Mouse (Mus musculus): ENCODE measurements at regions not wholly inside any gene's neighbourhood (a gene's known extent, or its start where the extent isn't known, plus 50 kb on each side); places are given as distances from the start of the nearest gene placed in this dataset.

- Histone ChIP-seq H3K4me1 (ENCODE audit: control insufficient read depth, insufficient read depth, low read length) (no peaks in the 10 kb centered on the region), H3K27ac (ENCODE audit: control insufficient read depth, insufficient read depth, low read depth, low read length, poor library complexity) (no peak overlapping the region), H3K4me3 (replicated peaks; ENCODE audit: control insufficient read depth, low read depth, low read length) (no peak overlapping the region)
- TF ChIP-seq POLR2A (IDR thresholded peaks at IDR 0.05; ENCODE audit: borderline replicate concordance, control insufficient read depth, low read depth, low read length) (no peak), CTCF (IDR thresholded peaks at IDR 0.05; ENCODE audit: control insufficient read depth, insufficient read depth, low read length) (no peak)
These were observed 203.7 kb upstream of the Gm10131 start for GRCm38 (mm10) chr8:34315233-34315632.

- no peaks in the 10 kb centered on the region; the same call in 1 of the 2 replicates for H3K4me1 ChIP-seq (ENCODE audit: control insufficient read depth, insufficient read depth, low read length)
- 55% methylated on average over 7 of the region's 7 CpGs for WGBS
- H3K4me3 ChIP-seq (replicated peaks; ENCODE audit: control insufficient read depth, low read depth, low read length) = no peak overlapping the region
- no peak overlapping the region for H3K27ac ChIP-seq (ENCODE audit: control insufficient read depth, insufficient read depth, low read depth, low read length, poor library complexity)
- TF ChIP-seq POLR2A (IDR thresholded peaks at IDR 0.05; ENCODE audit: borderline replicate concordance, control insufficient read depth, low read depth, low read length) (no peak), CTCF (IDR thresholded peaks at IDR 0.05; ENCODE audit: control insufficient read depth, insufficient read depth, low read length) (no peak)
These were observed 194.3 kb upstream of the Gm10131 start for GRCm38 (mm10) chr8:34305542-34306485.

DNA sequence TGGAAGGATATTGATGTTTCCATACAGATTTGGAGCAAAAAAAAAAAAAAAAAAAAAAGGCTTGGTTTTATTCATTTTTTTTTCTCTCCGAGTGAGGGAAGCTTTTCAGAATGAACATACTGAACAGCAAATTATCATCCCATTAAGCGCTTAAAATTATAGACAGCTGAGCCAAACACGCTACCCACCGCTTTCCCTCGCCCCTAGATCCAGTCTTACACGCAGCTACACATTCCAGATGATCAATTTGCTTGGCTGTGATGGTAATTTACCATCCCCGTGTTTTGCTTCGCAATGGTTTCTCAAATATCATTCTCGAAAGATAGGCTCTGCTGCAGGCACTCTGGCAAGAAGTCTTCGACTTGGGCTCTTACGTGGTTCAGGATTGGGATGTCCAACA, 192.3 kb upstream of the Gm10131 start:
- TF ChIP-seq POLR2A (IDR thresholded peaks at IDR 0.05; ENCODE audit: borderline replicate concordance, control insufficient read depth, low read depth, low read length) = no peak
- TF ChIP-seq CTCF (IDR thresholded peaks at IDR 0.05; ENCODE audit: control insufficient read depth, insufficient read depth, low read length) = no peak
- WGBS = 84% methylated on average over 11 of the region's 11 CpGs
- no peak overlapping the region for H3K4me3 ChIP-seq (replicated peaks; ENCODE audit: control insufficient read depth, low read depth, low read length)
- H3K4me1 ChIP-seq (ENCODE audit: control insufficient read depth, insufficient read depth, low read length) = no peaks in the 10 kb centered on the region; the same call in 1 of the 2 replicates
- H3K27ac ChIP-seq (ENCODE audit: control insufficient read depth, insufficient read depth, low read depth, low read length, poor library complexity) = no peak overlapping the region

DNA sequence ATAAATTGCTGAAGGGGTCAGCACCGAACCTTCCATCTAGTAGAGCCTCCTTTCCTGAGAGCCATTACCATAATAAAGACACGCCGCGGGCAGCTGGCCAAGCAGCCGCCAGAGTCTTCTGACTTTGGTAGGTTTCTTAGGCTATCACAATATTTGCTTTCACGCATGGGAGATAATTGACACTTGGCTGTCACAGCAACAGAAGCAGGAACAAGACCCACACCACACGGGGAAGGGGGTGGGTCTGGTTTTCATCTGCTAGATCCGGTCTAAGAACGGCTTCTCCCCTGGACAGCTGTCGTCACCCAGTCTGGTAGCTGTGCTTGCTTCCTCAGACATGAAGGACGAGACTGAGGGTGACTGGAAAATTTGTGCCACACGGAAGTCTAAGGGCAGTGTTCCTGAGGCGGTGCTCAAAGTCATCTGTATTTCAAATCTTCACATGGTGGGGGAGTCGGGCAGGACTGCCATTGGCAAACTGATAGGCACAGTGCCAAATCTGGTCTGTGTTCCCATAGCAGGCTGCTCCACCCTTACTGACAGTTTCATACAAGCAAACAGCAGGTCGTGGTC, 188.9 kb upstream of the Gm10131 start:
- TF ChIP-seq CTCF (IDR thresholded peaks at IDR 0.05; ENCODE audit: control insufficient read depth, insufficient read depth, low read length) = no peak
- no peak for TF ChIP-seq POLR2A (IDR thresholded peaks at IDR 0.05; ENCODE audit: borderline replicate concordance, control insufficient read depth, low read depth, low read length)
- H3K4me3 ChIP-seq (replicated peaks; ENCODE audit: control insufficient read depth, low read depth, low read length) = no peak overlapping the region
- no peaks in the 10 kb centered on the region for H3K4me1 ChIP-seq (ENCODE audit: control insufficient read depth, insufficient read depth, low read length)
- WGBS = 64% methylated on average over 15 of the region's 15 CpGs
- no peak overlapping the region for H3K27ac ChIP-seq (ENCODE audit: control insufficient read depth, insufficient read depth, low read depth, low read length, poor library complexity)

DNA sequence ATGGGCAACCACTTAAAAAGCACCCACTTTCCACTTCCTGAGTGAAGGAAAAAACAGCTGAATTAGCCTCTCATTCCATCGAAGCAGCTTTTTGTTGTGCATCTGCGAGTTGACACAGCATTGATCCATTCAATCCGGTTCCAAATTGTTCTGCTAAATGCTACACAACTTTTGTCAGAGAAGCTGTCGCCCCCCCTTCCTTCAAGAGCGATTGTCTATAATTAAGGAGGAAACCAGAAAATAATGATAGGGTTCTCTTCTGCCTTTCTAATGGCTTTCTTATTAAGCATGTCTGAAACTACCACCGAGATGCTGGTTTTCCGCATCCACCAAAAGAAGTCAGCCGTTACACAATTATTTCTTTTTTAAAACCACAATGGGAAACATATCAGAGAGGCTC, 183.2 kb upstream of the Gm10131 start:
- WGBS = 84% methylated on average over 8 of the region's 8 CpGs

DNA sequence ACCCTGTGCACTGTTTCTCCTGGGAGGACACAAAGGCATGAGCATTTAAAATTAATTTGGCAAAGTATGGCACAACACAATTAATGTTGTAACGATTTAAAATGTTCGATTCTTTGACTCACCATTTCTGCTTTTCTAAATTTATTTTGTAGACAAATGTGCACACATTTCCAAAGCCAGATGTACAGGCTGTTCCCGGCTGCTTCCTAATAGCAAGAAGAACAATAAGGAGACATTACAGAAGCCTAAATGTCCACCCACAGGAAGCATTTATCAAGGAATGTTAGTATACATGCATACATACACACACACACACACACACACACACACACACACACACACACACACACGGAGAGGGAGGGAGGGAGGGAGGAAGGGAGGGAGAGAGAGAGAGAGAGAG, 179.1 kb upstream of the Gm10131 start:
- WGBS = 71% methylated on average over 3 of the region's 4 CpGs
- TF ChIP-seq POLR2A (IDR thresholded peaks at IDR 0.05; ENCODE audit: borderline replicate concordance, control insufficient read depth, low read depth, low read length) (no peak), CTCF (IDR thresholded peaks at IDR 0.05; ENCODE audit: control insufficient read depth, insufficient read depth, low read length) (no peak)
- H3K27ac ChIP-seq (ENCODE audit: control insufficient read depth, insufficient read depth, low read depth, low read length, poor library complexity) = no peak overlapping the region
- H3K4me1 ChIP-seq (ENCODE audit: control insufficient read depth, insufficient read depth, low read length) = no peaks in the 10 kb centered on the region
- H3K4me3 ChIP-seq (replicated peaks; ENCODE audit: control insufficient read depth, low read depth, low read length) = no peak overlapping the region

More for the DNA sequence above, 183.2 kb upstream of the Gm10131 start:
- no peak overlapping the region for H3K4me3 ChIP-seq (replicated peaks; ENCODE audit: control insufficient read depth, low read depth, low read length)
- no peaks in the 10 kb centered on the region for H3K4me1 ChIP-seq (ENCODE audit: control insufficient read depth, insufficient read depth, low read length)
- no peak overlapping the region for H3K27ac ChIP-seq (ENCODE audit: control insufficient read depth, insufficient read depth, low read depth, low read length, poor library complexity)
- TF ChIP-seq POLR2A (IDR thresholded peaks at IDR 0.05; ENCODE audit: borderline replicate concordance, control insufficient read depth, low read depth, low read length) (no peak), CTCF (IDR thresholded peaks at IDR 0.05; ENCODE audit: control insufficient read depth, insufficient read depth, low read length) (no peak)

DNA sequence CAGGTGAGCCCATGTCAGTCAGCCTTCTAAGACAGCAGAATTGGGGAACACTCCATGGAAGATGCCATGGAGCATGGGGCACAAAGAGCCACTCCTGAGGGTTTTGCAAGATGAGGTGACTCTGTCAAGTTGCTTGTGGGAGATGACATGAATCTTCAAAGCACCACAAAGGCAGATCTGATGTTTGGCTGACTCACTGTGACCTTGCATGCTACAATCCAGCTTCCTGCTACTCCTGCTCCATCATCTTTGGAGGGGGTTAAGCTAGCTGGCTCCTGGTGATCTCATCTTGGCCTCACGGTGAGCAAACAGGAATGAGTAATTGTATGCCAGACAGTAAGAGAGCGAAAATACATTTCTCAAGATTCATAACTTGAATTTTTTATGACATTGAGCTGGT, 176.3 kb upstream of the Gm10131 start:
- TF ChIP-seq CTCF (IDR thresholded peaks at IDR 0.05; ENCODE audit: control insufficient read depth, insufficient read depth, low read length) (no peak), POLR2A (IDR thresholded peaks at IDR 0.05; ENCODE audit: borderline replicate concordance, control insufficient read depth, low read depth, low read length) (no peak)
- Histone ChIP-seq H3K4me1 (ENCODE audit: control insufficient read depth, insufficient read depth, low read length) (no peaks in the 10 kb centered on the region), H3K27ac (ENCODE audit: control insufficient read depth, insufficient read depth, low read depth, low read length, poor library complexity) (no peak overlapping the region), H3K4me3 (replicated peaks; ENCODE audit: control insufficient read depth, low read depth, low read length) (no peak overlapping the region)
- 78% methylated on average over 2 of the region's 2 CpGs for WGBS

GRCm38 (mm10) chr8:34284576-34284975, 173.0 kb upstream of the Gm10131 start:
- TF ChIP-seq CTCF (IDR thresholded peaks at IDR 0.05; ENCODE audit: control insufficient read depth, insufficient read depth, low read length) = no peak
- no peak for TF ChIP-seq POLR2A (IDR thresholded peaks at IDR 0.05; ENCODE audit: borderline replicate concordance, control insufficient read depth, low read depth, low read length)
- WGBS = 78% methylated on average over 3 of the region's 3 CpGs
- H3K4me1 ChIP-seq (ENCODE audit: control insufficient read depth, insufficient read depth, low read length) = no peaks in the 10 kb centered on the region
- no peak overlapping the region for H3K27ac ChIP-seq (ENCODE audit: control insufficient read depth, insufficient read depth, low read depth, low read length, poor library complexity)
- no peak overlapping the region for H3K4me3 ChIP-seq (replicated peaks; ENCODE audit: control insufficient read depth, low read depth, low read length)
